Mouse (Mus musculus): ENCODE measurements around the gene Jrkl. TPM values are rescaled to one million over a fixed set of nuclear protein-coding genes. Genes with fewer than 3 reads are reported as not detected.

The Jrkl gene
- total RNA-seq, 2 experiments from 2014 or later: 6.9 to 7.2 TPM

Other genes starting within 250 kb of the Jrkl start
- 10 to 100 TPM; 10.8 to 12.8 TPM for gene Ccdc82, start 1.1 kb upstream of the Jrkl start, total RNA-seq (2021)
- gene Maml2, start 52.1 kb upstream of the Jrkl start, total RNA-seq (2021): 1 to 10 TPM; 8.2 to 8.7 TPM
- gene Gm17571, start 200.9 kb upstream of the Jrkl start, total RNA-seq (2021): not detected